Mouse (Mus musculus) adipocyte (in vitro differentiated cells): ENCODE data around the gene Chst12.
A peak's percentile ranks its signal among the peaks of the same experiment; 100 is the strongest.

ENCODE experiments used
- DNase-seq: peaks from one replicate; pipeline ENCODE4 v3.0.0-alpha.2; 2016; ENCODE audit warnings: low spot score

Gene Chst12

GRCm38 (mm10) chr5:140517159-140517920 lies 12.0 kb downstream of the Chst12 start:
- no peak for DNase-seq

GRCm38 (mm10) chr5:140517921-140518230 lies 12.5 kb downstream of the Chst12 start:
- no peak for DNase-seq

DNA sequence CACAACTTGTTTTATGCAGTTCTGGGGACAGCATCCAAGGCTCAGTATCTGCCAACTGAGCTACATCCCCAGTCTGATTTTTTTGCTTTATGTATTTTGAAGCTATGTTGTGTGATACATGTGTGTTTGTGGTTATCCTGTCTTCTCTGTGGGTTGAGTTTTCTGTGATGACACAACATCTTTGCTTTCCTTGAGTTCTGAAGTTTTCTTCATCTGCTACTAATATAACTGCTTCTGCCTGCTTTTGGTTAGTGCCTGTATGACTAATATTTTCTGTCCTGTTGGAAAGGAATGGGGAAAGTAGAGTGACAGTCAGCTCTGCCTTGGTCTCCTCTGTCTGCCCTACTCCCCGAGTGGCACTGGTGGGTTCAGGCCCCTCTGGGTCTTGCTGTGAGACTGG lies 15.8 kb downstream of the Chst12 start:
- DNase-seq: no peak

DNA sequence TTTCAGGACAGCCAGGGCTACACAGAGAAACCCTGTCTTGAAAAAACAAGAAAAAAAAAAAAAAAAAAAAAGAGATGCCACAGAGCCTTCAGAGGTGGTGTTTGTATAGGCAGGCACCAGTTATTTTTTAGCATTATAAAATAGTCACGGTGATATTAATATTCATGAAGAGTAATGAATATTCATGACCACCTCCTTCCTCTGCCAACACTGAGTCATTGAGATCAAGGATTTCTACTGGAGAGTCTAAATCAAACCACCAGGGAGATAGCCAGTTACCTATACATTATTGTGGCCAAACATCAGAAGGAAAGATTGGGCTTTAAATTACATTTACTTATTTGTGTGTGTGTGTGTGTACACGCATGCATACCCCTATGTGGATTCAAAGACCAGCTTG lies 21.4 kb downstream of the Chst12 start:
- no peak for DNase-seq

DNA sequence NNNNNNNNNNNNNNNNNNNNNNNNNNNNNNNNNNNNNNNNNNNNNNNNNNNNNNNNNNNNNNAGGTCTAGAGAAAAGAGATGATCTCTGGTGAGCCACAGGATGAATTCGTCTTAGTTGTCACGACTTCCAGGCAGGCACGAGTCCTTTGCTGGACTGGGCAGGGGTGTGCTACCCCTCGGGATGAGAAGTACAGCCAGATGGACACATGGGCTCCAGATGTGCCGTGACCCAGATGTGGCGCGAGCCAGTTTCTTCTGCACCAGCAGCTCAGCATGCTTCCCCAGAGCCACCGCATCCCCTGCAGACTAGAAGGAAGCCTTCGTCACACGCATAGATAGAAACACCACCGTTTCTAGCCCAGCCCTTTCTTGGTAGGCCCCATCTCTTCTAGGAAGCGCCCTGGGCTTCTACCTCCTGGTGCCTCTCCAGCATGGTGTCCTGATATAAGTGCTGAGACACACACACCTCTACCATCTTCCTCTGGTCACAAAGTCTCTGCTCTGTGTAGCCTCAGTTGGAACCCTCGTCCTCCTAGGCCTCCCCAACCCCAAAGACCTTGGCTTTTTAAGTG lies 32.8 kb downstream of the Chst12 start:
- DNase-seq: no peak

GRCm38 (mm10) chr5:140540106-140540505 lies 34.8 kb downstream of the Chst12 start:
- peak; percentile 90 for DNase-seq

- DNase-seq: no peak
These were observed 37.6 kb downstream of the Chst12 start for GRCm38 (mm10) chr5:140542811-140543575.

DNA sequence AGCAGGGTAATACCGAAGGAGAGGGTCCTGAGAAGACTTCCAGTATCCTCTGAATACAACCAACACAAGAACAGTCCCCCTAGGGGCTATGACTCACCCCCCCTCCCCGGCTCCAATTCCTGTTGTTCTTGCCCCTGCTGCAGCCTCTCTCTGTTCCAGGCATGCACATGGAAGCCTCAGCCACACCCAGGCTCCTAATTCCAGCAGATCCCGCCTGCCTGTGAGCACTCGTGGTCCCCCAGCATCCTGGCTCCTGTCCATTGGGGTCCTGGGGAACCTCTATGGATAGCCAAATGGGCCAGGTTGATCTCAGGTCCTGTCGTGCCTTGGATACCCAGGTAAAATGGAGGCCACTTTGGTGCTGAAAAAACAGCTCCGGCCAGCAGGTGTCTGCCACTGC lies 40.3 kb downstream of the Chst12 start:
- no peak for DNase-seq

DNA sequence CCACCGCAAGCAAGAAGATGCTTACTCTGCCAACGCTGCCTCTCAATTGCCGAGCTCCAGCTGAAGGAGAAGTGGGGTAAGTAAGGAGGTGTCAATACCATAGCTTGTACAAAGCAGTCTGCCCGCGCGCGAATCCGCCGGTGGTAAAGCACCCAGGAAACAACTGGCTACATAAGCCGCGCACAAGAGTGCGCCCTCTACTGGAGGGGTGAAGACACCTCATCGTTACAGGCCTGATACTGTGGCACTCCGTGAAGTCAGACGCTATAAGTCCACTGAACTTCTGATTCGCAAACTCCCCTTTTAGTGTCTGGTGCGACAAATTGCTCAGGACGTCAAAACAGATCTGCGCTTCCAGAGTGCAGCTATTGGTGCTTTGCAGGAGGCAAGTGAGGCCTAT lies 41.0 kb downstream of the Chst12 start:
- no peak for DNase-seq

GRCm38 (mm10) chr5:140549306-140550047 lies 44.1 kb downstream of the Chst12 start:
- DNase-seq: no peak

GRCm38 (mm10) chr5:140553719-140554118 lies 48.4 kb downstream of the Chst12 start:
- DNase-seq: no peak

- DNase-seq: no peak
These were observed 51.5 kb downstream of the Chst12 start for GRCm38 (mm10) chr5:140556859-140557258.

- no peak for DNase-seq
These were observed 57.3 kb downstream of the Chst12 start for GRCm38 (mm10) chr5:140562601-140563000.

DNA sequence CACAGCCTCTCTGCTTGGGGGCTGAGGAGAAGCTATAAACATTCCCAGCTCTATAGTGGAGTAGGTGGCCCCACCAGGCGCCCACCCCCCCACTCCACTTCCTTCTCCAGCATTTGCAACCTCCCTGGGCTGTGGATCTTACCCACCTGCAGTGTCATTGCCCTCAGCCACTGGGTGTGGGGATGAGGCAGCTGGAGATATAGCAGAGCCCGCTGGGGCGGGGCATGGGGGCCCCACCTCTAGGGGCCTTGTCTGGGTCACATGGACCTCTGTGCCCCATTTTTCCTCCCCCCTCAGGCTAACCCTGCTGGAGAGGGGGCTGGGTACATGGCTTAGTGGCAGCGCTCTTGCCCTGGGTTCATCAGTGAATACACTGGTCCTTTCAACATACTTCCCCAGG lies 59.5 kb downstream of the Chst12 start, which contains the start of gene Grifin:
Gene Grifin (minus strand): TSS at position 176 of the 400 bp plus-strand sequence.
- DNase-seq: no peak

GRCm38 (mm10) chr5:140565451-140565850 lies 60.1 kb downstream of the Chst12 start:
- peak; percentile 76 for DNase-seq

- peak; percentile 58 for DNase-seq
These were observed 60.5 kb downstream of the Chst12 start for GRCm38 (mm10) chr5:140565856-140566255.

DNA sequence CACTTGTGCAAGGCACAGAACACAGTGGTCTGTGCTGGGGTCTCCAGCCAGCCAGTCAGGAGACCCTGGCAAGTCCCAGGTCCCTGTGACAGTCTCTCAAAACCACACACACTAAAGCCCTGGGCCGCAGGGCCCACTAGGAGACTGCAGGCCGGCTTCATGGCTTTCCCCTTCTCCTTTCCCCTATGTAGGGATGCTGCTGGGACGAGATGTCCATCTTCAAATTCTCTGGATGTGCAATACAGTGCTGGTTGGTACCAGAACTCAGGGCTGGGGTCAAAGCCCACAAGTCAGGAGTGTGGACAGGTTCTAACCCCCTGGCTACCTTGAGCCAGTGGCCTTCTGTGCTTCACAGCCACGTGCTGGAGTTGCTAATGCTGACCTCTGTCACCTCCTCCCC lies 60.9 kb downstream of the Chst12 start:
- DNase-seq: no peak

DNA sequence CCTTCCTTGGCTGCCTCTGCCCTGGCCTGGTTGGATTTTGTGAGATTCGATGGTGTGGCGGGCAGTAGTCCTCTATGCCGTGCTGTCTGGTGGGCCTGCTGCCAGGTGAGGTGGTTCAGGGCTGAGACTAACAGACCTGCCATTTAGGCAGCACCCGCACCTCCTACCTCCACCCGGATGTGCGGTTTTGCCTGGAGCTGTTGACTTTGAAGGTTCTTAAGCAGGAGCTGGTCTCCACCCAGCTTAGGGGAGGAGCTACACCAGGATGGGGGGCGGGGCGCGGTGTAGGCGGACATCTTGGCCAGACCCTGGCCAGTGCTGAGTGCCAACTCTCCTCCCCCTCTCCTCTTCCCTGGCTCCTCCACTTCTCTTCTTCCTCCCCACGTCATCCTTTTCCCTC lies 62.0 kb downstream of the Chst12 start:
- no peak for DNase-seq

DNA sequence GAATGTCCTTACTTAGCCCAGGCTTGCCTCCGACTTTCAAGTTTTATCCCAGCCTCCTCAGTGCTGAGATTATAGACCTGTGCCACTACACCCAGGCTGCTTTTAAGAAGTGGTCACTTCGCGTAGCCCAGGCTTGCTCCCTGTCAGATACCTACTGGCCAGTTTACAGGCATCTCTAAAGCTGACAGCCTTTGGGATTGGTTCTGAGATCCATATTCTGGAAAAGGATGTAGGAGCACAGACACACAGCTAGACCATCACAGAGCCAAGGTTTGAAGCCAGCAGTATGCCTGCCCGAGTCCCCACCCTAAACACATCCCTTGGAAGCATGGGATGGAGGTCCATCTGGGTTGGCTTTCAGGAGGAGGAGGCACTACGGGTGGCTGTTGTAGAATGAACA lies 62.4 kb downstream of the Chst12 start:
- no peak for DNase-seq

GRCm38 (mm10) chr5:140568321-140568970 lies 63.1 kb downstream of the Chst12 start:
- peak; percentile 92 for DNase-seq

DNA sequence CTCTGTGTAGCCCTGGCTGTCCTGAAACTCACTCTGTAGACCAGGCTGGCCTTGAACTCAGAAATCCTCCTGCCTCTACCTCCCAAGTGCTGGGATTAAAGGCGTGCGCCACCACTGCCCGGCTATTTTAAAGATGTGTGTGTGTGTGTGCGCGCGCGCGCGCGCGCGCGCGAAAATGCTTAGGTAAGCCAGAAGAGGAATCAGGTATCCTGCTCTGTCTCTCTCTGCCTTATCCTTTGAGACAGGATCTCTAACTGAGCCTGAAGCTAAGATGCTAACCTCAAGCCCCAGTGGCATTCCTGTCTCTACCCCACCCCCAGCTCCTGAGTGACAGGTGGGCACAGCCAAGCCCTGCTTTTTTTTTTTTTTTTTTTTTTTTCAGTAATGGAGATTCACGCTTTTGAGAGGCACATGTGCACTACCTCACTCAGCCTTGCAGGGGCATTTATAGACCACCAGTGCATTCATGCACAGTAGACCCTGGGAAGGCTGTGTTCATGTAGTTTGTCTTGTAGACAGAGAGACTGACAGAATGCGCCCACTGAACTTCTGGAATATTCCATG lies 63.8 kb downstream of the Chst12 start:
- no peak for DNase-seq
